Mouse (Mus musculus) ES-Bruce4 (cell line): ENCODE measurements around the gene Itga9.

Experiments
- CTCF ChIP-seq: IDR thresholded peaks from one replicate; pipeline ENCODE4 v1.8.1; 2011; ENCODE audit warnings: low read depth, low read length
- EP300 ChIP-seq: IDR thresholded peaks from 2 replicates; pipeline ENCODE4 v1.6.1; 2011; ENCODE audit warnings: low read depth, low read length; ENCODE audit not compliant: insufficient read depth
- POLR2A ChIP-seq: IDR thresholded peaks from one replicate; pipeline ENCODE4 v1.8.1; 2011; ENCODE audit warnings: low read length; ENCODE audit not compliant: insufficient read depth

DNA sequence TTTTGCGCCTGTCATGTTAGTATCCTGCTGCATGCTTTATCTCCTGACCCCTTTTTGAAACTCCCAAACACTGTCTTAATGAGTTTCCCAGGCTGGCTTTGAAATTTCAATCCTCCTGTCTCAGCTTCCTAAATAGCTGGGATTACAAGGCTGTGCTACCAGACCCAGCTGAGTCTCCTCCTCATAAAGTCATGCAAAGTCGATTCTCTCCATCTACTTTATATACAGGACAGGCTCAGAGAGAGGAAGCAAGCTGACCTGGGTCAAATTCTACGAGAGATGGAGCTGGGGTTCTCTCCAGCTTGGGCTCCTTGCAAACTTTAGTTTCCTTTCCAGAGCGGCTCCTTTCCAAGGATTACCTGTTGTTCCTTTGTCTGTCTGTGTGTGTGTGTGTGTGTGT lies 153.0 kb downstream of the Itga9 start:
- TF ChIP-seq EP300 (no peak), CTCF (no peak), POLR2A (no peak)
